Mouse (Mus musculus) c-Kit-positive CD71-positive TER-119-negative erythroid progenitor cells, embryonic 14.5 days (primary cell): ENCODE measurements at regions not wholly inside any gene's neighbourhood (a gene's known extent, or its start where the extent isn't known, plus 50 kb on each side); places are given as distances from the start of the nearest gene placed in this dataset.
"Not testable (repeated sequence)": the region's sequence is repeated elsewhere in the genome, so short reads cannot be mapped to it uniquely, and the experiment has no call there.

Source experiments
- DNase-seq: peaks from one replicate; pipeline ENCODE4 v3.0.0-alpha.2; 2013; ENCODE audit warnings: low read depth

GRCm38 (mm10) chr15:32749971-32750370 is 505.4 kb downstream of the Sema5a start:
- DNase-seq = no peak

- DNase-seq = no peak
Observed at GRCm38 (mm10) chr15:32751991-32752390, 507.4 kb downstream of the Sema5a start.

GRCm38 (mm10) chr15:32760141-32760540 is 515.5 kb downstream of the Sema5a start:
- DNase-seq = no peak

- DNase-seq = peak; percentile 8
Observed at GRCm38 (mm10) chr15:32766011-32766701, 521.5 kb downstream of the Sema5a start.

- DNase-seq = no peak
Observed at GRCm38 (mm10) chr15:32766746-32767471, 522.3 kb downstream of the Sema5a start.

- not testable (repeated sequence) for DNase-seq
Observed at GRCm38 (mm10) chr15:32778226-32778598, 533.6 kb downstream of the Sema5a start.

GRCm38 (mm10) chr15:32778599-32779273 is 534.1 kb downstream of the Sema5a start:
- DNase-seq = not testable (repeated sequence)

- not testable (repeated sequence) for DNase-seq
Observed at GRCm38 (mm10) chr15:32779274-32779615, 534.6 kb downstream of the Sema5a start.

- not testable (repeated sequence) for DNase-seq
Observed at GRCm38 (mm10) chr15:32781609-32782008, 537.0 kb downstream of the Sema5a start.

GRCm38 (mm10) chr15:32799222-32799621 is 554.6 kb downstream of the Sema5a start:
- no peak for DNase-seq

GRCm38 (mm10) chr15:32810849-32811632 is 566.4 kb downstream of the Sema5a start:
- no peak for DNase-seq

GRCm38 (mm10) chr15:32839966-32840365 is 595.4 kb downstream of the Sema5a start:
- DNase-seq = no peak
